Mouse (Mus musculus) frontal cortex, adult 2 months (tissue): ENCODE measurements at regions not wholly inside any gene's neighbourhood (a gene's known extent, or its start where the extent isn't known, plus 50 kb on each side); places are given as distances from the start of the nearest gene placed in this dataset.
A peak's percentile ranks its signal among the peaks of the same experiment; 100 is the strongest.
"Not testable (repeated sequence)": the region's sequence is repeated elsewhere in the genome, so short reads cannot be mapped to it uniquely, and the experiment has no call there.

ENCODE experiments used
- DNase-seq, 2 experiments: peaks; one replicate each; pipeline ENCODE4 v3.0.0; 2022; ENCODE audit warnings: low spot score in 1 of 2; ENCODE audit errors: extremely low spot score in 1 of 2

- no peak for DNase-seq
Observed at GRCm38 (mm10) chr17:13488608-13489324, 134.4 kb downstream of the Tcp10c start.

DNA sequence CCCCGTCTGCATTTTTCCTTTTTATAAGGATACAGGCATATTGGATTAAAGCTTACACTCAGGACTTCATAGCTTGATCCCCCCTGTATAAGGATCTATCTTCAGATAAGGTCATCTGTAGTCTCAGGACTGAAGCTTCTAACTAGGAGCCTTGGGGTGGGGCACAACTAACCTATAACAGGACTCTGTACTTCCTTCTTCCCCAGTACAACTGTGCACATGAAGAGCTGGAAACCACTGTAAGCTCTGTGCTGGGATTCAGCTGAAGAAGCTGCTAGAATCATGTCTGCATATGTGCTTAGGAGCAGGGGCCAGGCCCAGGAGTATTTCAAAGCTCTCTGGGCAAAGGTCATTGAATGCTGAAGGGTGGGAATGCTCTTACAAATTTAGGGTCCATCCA lies 137.9 kb downstream of the Tcp10c start:
- not testable (repeated sequence) for DNase-seq

DNA sequence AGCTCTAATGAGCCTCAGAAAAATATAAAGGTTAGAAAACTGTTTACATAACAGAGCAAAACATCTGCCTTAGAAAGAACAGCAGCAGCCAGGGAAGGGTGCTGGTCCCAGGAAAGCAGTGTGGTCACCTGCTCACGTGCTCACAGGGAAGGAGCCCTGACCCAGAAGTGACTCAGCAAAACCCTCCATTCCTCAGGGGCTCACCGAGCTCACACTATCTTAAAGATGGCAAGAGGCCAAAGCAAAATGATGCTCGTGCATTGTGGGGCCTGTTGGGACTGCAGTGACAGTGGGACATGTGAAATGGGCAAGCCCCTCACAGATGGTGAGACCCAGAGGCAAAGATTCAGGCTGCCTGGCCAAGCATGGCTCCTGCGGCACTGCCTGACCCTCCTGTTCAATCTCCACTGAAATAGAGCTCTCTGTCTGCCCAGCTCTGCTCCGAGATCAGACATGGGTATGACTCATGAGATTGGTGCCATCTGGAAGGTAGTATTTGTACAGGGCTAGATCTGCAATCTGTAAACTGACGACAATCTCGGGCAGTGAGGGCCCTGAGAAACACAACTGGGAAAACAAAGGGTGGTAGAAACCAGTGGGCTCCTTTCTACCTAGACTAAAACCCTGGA lies 138.4 kb downstream of the Tcp10c start:
- DNase-seq = not testable (repeated sequence)

- not testable (repeated sequence) for DNase-seq
Observed at GRCm38 (mm10) chr17:13493866-13494265, 139.5 kb downstream of the Tcp10c start.

GRCm38 (mm10) chr17:13494475-13494874 lies 140.1 kb downstream of the Tcp10c start:
- DNase-seq = not testable (repeated sequence)

- not testable (repeated sequence) for DNase-seq
Observed at GRCm38 (mm10) chr17:13504365-13504764, 150.0 kb downstream of the Tcp10c start.

GRCm38 (mm10) chr17:13504827-13505268 lies 150.5 kb downstream of the Tcp10c start:
- DNase-seq = not testable (repeated sequence)

DNA sequence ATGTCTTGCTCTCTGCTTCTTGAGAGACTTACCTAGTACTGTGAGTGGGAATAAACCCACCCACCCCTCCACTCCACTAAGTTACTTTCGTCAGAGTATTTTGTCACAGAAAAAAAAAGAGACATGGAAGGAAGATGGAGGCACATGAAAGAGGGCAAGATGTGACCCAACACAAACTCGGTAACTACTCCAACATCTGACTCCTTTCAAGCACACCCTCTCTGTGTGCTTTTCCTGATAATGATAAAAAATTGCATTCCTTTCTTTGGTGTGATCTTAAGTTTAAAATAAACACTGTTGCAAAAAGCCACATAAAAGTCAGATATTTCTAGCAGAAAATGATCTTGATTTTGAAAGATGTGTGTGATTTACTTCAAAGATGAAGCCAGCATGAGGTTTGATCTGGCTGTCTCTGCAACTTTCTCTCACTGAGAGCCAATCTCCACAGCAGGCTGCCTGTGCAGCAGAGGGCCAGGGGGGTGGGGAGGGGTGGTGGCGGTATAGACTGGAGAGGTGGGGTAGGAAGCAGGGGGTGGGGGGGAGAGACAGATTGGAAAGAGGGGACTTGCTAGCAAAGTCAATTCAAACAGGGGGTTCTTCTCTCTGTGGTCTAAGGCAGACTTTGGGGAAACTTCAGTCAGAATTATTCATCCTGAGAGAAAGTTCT lies 153.2 kb downstream of the Tcp10c start:
- not testable (repeated sequence) for DNase-seq

DNA sequence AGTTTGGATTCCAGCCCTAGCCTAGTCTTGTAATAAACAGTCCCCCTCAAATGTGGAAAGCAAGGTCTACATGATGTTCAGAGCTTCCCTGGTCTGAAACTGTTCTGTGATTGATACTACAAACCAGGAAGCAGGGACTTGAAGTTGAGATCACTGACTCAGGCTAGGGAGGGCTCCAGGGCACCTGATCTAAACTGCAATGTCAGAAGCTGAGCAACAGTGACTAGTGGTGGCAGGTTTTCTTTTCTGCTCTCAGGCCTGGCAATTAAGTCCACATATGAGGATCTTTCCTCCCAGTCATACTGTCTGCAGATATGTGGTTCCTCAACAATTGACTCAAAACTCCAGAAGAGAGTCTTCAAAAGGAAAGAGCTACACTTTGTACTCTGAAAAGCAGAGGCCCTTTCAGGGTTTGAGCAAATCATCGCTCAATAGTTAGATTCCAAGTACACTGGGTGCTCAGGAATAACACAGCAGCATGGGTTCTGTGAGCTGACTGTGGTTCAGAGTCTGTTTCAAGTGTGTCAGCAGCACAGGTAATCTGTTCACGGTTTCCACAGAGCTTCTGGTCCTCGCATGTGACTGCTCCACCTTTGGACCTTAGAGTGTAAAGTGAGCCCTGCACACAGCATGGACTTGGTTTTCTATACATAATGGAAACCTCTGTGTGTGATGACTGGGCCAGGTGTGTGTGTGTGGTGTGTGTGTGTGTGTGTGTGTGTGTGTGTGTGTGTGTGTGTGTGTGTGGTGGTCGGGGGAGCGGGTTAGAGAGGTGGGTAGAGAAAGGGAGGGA lies 165.2 kb downstream of the Tcp10c start:
- DNase-seq = not testable (repeated sequence)

DNA sequence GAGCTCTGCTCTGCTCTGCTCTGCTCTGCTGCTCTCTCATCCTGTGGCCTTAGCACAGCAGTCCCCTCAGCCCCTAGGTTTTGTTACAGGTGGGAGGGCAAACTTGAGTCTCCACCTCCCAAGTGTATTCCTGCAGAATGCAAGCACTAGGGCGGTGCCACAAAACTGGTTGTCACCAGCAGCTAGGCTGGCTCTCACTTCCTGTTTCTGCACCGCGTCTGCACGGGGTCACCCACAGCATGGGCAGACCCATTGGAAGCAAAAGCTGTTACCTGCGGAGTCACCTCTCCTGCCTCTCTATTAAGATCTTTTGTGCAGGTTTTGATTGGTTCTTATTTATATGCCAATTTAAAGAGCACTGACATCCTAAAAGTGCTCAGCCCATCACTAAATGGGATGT lies 178.2 kb downstream of the Tcp10c start:
- not testable (repeated sequence) for DNase-seq

DNA sequence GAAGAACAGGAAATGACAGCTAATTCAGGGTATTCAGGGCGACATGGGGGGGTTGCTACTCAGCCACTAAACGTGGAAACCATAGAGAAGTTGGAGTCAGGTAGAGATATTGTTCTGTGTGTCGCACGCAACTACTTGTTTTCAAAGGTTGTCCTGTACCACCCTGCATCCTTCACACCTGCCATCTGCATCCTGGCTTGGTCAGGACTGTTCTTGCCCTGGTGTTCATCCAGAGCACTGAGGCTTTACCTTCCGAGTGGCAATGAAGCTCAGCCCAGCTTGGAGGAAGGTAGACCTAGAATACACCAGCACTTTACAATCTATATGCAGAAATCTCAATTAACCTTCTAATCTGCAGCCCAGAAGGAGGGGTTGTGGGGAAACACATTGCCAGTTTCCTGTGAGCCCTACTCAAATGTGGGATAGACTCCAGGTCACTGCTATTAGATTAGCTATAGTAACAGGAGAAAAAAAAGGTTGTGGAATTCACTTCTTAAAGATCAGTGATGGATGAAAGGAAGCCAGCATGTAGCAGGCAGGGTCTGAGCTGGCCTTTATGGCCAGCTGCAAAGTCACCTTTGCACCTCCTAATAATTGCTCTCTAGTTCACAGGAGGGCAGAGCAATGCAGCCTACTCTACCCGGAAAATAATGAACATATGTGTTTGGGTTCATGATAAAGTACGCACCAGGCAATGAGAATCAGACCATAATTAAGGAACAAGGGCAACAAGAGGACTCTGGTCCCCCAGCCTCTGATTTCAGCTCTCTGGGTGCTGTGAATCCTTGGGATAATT lies 186.3 kb downstream of the Tcp10c start:
- DNase-seq = no peak

DNA sequence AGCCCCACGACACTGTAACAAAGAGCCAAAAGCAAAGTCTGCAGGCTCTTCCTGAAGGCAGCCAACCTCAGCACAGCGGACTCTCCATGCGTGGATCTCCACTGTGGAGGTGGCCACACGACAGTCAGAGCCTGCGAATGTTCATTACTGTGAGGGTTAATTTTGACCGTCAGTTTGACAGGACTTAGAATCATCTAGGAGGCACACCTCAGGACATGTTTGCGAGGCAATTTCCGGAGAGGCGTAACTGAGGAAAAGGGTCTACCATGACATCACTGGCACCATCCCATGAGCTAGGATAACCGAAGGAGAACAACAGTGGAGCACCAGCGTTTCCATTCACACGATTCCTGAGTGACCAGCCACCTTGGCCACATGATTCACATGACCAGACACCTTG lies 186.9 kb downstream of the Tcp10c start:
- DNase-seq = no peak

GRCm38 (mm10) chr17:13542261-13542660 lies 187.9 kb downstream of the Tcp10c start:
- no peak for DNase-seq

GRCm38 (mm10) chr17:13542856-13543255 lies 188.5 kb downstream of the Tcp10c start:
- DNase-seq = no peak

GRCm38 (mm10) chr17:13544036-13544795 lies 189.8 kb downstream of the Tcp10c start:
- no peak for DNase-seq

DNA sequence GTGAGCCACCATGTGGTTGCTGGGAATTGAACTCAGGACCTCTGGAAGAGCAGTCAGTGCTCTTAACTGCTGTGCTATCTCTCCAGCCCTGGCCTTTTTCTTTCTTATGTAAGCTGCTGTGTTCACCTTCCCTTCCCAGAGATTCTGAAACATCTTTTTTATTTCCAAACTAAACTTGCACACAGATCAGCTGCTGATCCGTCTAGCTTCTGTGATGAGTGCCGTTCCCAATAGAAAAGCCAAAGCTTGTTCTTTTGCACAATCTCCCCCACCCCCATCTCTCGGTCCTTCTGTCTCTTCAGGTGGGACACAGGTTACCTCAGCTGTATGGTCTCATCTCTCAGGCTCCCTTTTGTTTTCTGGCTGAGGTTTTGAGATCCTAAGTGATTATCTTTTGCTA lies 191.9 kb downstream of the Tcp10c start:
- DNase-seq = no peak

- peak; percentile 81 to 83 for DNase-seq
Observed at GRCm38 (mm10) chr17:13546669-13547085, 192.3 kb downstream of the Tcp10c start.

GRCm38 (mm10) chr17:13547657-13548360 lies 193.4 kb downstream of the Tcp10c start:
- no peak for DNase-seq
